In genomic region chr11:120472052-120472451, GRCm38 (mm10) we compare ENCODE assay signal across 19 mouse cellular contexts. TPM values are rescaled to one million over a fixed set of nuclear protein-coding genes. Genes with fewer than 3 reads are reported as not detected.
"Had no signal": no experiment of that assay in that cellular context is flagged by ENCODE, and none has a peak within 500 bp of the region (broad histone marks: within the 10 kb centered on the region; RNA-seq: fewer than 3 reads in every experiment).

No protein-coding gene starts in this region.

- DNase-seq: layer of hippocampus, postnatal 36 days; liver, embryonic 13.5 days; lung, embryonic 14.5 days; retina, postnatal 1 day; right cerebral cortex, postnatal 25 days; spleen, adult 18-20 months; thymus, postnatal 25 days had no signal

- H3K9ac ChIP-seq: liver, embryonic 13.5 days; lung, embryonic 14.5 days; midbrain, embryonic 12.5 days; midbrain, embryonic 15.5 days; neural tube, embryonic 12.5 days; stomach, embryonic 15.5 days had no signal

- H3K27me3 ChIP-seq: liver, embryonic 13.5 days; midbrain, embryonic 12.5 days; midbrain, embryonic 15.5 days; neural tube, embryonic 12.5 days; stomach, embryonic 15.5 days had no signal

- H3K4me3 ChIP-seq: layer of hippocampus, adult 2 months; left cerebral cortex, adult 2 months; liver, embryonic 13.5 days; midbrain, embryonic 12.5 days; midbrain, embryonic 15.5 days; neural tube, embryonic 12.5 days; stomach, embryonic 15.5 days had no signal

- ATAC-seq: hindbrain, postnatal 0 days; inflammation-experienced regulatory T-cells, adult 6 months; intestine, embryonic 16.5 days; lung, postnatal 0 days; midbrain, embryonic 15.5 days had no signal

- H3K4me2 ChIP-seq: liver, embryonic 13.5 days; lung, embryonic 14.5 days; midbrain, embryonic 12.5 days; midbrain, embryonic 15.5 days; neural tube, embryonic 12.5 days; stomach, embryonic 15.5 days had no signal

- H3K27ac ChIP-seq: hindbrain, postnatal 0 days; layer of hippocampus, adult 2 months; left cerebral cortex, adult 2 months; liver, embryonic 13.5 days; macrophage; midbrain, embryonic 12.5 days; midbrain, embryonic 15.5 days; neural tube, embryonic 12.5 days; stomach, embryonic 15.5 days had no signal

- H3K9me3 ChIP-seq: liver, embryonic 13.5 days; midbrain, embryonic 12.5 days; midbrain, embryonic 15.5 days; neural tube, embryonic 12.5 days; stomach, embryonic 15.5 days had no signal

RNA-seq across cellular contexts. Expression of gene Pde6g, which starts 18.8 kb away (rescaled TPM):
- polyA plus RNA-seq: lung, postnatal 0 days; macrophage; midbrain, embryonic 12.5 days; thymus, postnatal 0 days had no signal
